24 mouse cellular contexts compared by ENCODE assay signal in genomic region chr9:58169426-58169825, GRCm38 (mm10). TPM values are rescaled to one million over a fixed set of nuclear protein-coding genes. Genes with fewer than 3 reads are reported as not detected.
DNase-seq lines count a peak whose midpoint lies in the region; ATAC-seq and TF ChIP-seq lines count a peak whose summit lies in the region.
"Had no signal": no experiment of that assay in that cellular context is flagged by ENCODE, and none has a peak within 500 bp of the region (broad histone marks: within the 10 kb centered on the region; RNA-seq: fewer than 3 reads in every experiment).

No protein-coding gene starts in this region.

- no peak overlapping the region for H3K9ac ChIP-seq in embryonic facial prominence, embryonic 12.5 days
- H3K9ac ChIP-seq in limb, embryonic 14.5 days (ENCODE audit: low read depth, low read length, severe bottlenecking): no peak overlapping the region
- no peak overlapping the region for H3K9ac ChIP-seq in heart, embryonic 12.5 days
- H3K9ac ChIP-seq: embryonic facial prominence, embryonic 13.5 days; hindbrain, embryonic 14.5 days; intestine, embryonic 15.5 days had no signal

- H3K4me2 ChIP-seq in embryonic facial prominence, embryonic 12.5 days (replicated peaks): no peak overlapping the region
- no peak overlapping the region for H3K4me2 ChIP-seq in limb, embryonic 14.5 days (replicated peaks; ENCODE audit: low read depth, low read length, severe bottlenecking)
- no peak overlapping the region for H3K4me2 ChIP-seq in heart, embryonic 12.5 days
- H3K4me2 ChIP-seq: embryonic facial prominence, embryonic 13.5 days; heart, embryonic 11.5 days; hindbrain, embryonic 14.5 days; intestine, embryonic 15.5 days had no signal

- H3K27me3 ChIP-seq in embryonic facial prominence, embryonic 12.5 days: no peaks in the 10 kb centered on the region
- H3K27me3 ChIP-seq in embryonic facial prominence, embryonic 10.5 days (replicated peaks; ENCODE audit: low read depth, poor library complexity, severe bottlenecking): no peaks in the 10 kb centered on the region
- H3K27me3 ChIP-seq in limb, embryonic 14.5 days (ENCODE audit: control insufficient read depth, insufficient read depth, low read length): no peaks in the 10 kb centered on the region
- H3K27me3 ChIP-seq in heart, embryonic 12.5 days (replicated peaks): no peaks in the 10 kb centered on the region
- H3K27me3 ChIP-seq: embryonic facial prominence, embryonic 13.5 days; intestine, embryonic 15.5 days had no signal

- TF ChIP-seq CTCF in layer of hippocampus, adult 2 months (conservative IDR thresholded peaks at IDR 0.05): no peak

- no peak for DNase-seq in embryonic facial prominence, embryonic 10.5 days (ENCODE audit: low spot score)
- DNase-seq in layer of hippocampus, adult 2 months (ENCODE audit: low spot score in 2 of 2): no peak
- no peak for DNase-seq in layer of hippocampus, adult 9-10 months (ENCODE audit: low spot score)
- peak; percentile 13 for DNase-seq in fat pad, adult 2 months (ENCODE audit: extremely low read depth, low read depth, low spot score)
- no peak for DNase-seq in limb, embryonic 14.5 days (ENCODE audit: low spot score)
- DNase-seq in urinary bladder, postnatal 25 days (ENCODE audit: low spot score): no peak
- DNase-seq: adrenal gland, postnatal 10 days; cerebellum, adult 2 months; cerebellum, postnatal 14 days; gastrocnemius, postnatal 10 days; heart, adult 2 months; kidney, adult 18-20 months had no signal

- ATAC-seq in embryonic facial prominence, embryonic 12.5 days (ENCODE audit: insufficient number of reproducible peaks, insufficient read depth, low FRiP score, low TSS enrichment): no peak
- ATAC-seq in limb, embryonic 14.5 days (ENCODE audit: low FRiP score, low read depth): 0 out of 2 replicates have a peak, but pooled peaks have one; percentile 1
- no peak for ATAC-seq in heart, embryonic 12.5 days (ENCODE audit: insufficient number of reproducible peaks, low FRiP score)
- ATAC-seq: intestine, embryonic 15.5 days had no signal

- no peak for TF ChIP-seq POLR2A in limb, embryonic 14.5 days (IDR thresholded peaks at IDR 0.05; ENCODE audit: borderline replicate concordance, extremely low read depth, insufficient read depth, insufficient read length)

- H3K36me3 ChIP-seq in embryonic facial prominence, embryonic 12.5 days: no peaks in the 10 kb centered on the region
- no peaks in the 10 kb centered on the region for H3K36me3 ChIP-seq in embryonic facial prominence, embryonic 10.5 days (replicated peaks)
- H3K36me3 ChIP-seq in limb, embryonic 14.5 days (ENCODE audit: control insufficient read depth, insufficient read depth, low read length): no peaks in the 10 kb centered on the region
- no peaks in the 10 kb centered on the region for H3K36me3 ChIP-seq in heart, embryonic 12.5 days
- H3K36me3 ChIP-seq: embryonic facial prominence, embryonic 13.5 days; hindbrain, embryonic 10.5 days; intestine, embryonic 15.5 days had no signal

- 66% methylated on average over 6 of the region's 6 CpGs for WGBS in embryonic facial prominence, embryonic 12.5 days
- 86% methylated on average over 6 of the region's 6 CpGs for WGBS in embryonic facial prominence, embryonic 10.5 days
- WGBS in limb, embryonic 14.5 days: 71% methylated on average over 6 of the region's 6 CpGs
- 70% methylated on average over 6 of the region's 6 CpGs for WGBS in heart, embryonic 12.5 days

- H3K27ac ChIP-seq in embryonic facial prominence, embryonic 12.5 days: peak overlapping the region; percentile 63; the same call in 1 of the 2 replicates
- no peak overlapping the region for H3K27ac ChIP-seq in embryonic facial prominence, embryonic 10.5 days (replicated peaks)
- peak overlapping the region; percentile 46 for H3K27ac ChIP-seq in layer of hippocampus, adult 2 months
- no peak overlapping the region for H3K27ac ChIP-seq in limb, embryonic 14.5 days (replicated peaks; ENCODE audit: low read depth, low read length)
- H3K27ac ChIP-seq in heart, embryonic 12.5 days (ENCODE audit: poor library complexity, severe bottlenecking): no peak overlapping the region
- H3K27ac ChIP-seq: embryonic facial prominence, embryonic 13.5 days; heart, adult 2 months; hindbrain, embryonic 14.5 days; intestine, embryonic 15.5 days had no signal

- peaks cover 13% of the 10 kb centered on the region for H3K4me1 ChIP-seq in embryonic facial prominence, embryonic 12.5 days
- H3K4me1 ChIP-seq in embryonic facial prominence, embryonic 10.5 days: peaks cover 14% of the 10 kb centered on the region
- H3K4me1 ChIP-seq in limb, embryonic 14.5 days (ENCODE audit: control insufficient read depth, insufficient read depth, low read length): peaks cover 2% of the 10 kb centered on the region; the same call in 1 of the 2 replicates
- peaks cover 6% of the 10 kb centered on the region for H3K4me1 ChIP-seq in heart, embryonic 12.5 days (replicated peaks)

- no peaks in the 10 kb centered on the region for H3K9me3 ChIP-seq in embryonic facial prominence, embryonic 12.5 days
- no peaks in the 10 kb centered on the region for H3K9me3 ChIP-seq in embryonic facial prominence, embryonic 10.5 days
- no peaks in the 10 kb centered on the region for H3K9me3 ChIP-seq in limb, embryonic 14.5 days (ENCODE audit: control insufficient read depth, low read length)
- 0 out of 2 replicates have a peak, but pooled peaks cover 3% of the 10 kb centered on the region for H3K9me3 ChIP-seq in heart, embryonic 12.5 days (replicated peaks)
- H3K9me3 ChIP-seq: intestine, embryonic 15.5 days had no signal

- H3K4me3 ChIP-seq in embryonic facial prominence, embryonic 12.5 days: no peak overlapping the region
- H3K4me3 ChIP-seq in embryonic facial prominence, embryonic 10.5 days: no peak overlapping the region
- H3K4me3 ChIP-seq in layer of hippocampus, adult 2 months: no peak overlapping the region
- H3K4me3 ChIP-seq in limb, embryonic 14.5 days (replicated peaks; ENCODE audit: low read length): no peak overlapping the region
- H3K4me3 ChIP-seq in heart, embryonic 12.5 days: no peak overlapping the region
- H3K4me3 ChIP-seq: embryonic facial prominence, embryonic 13.5 days; heart, adult 2 months; hindbrain, embryonic 10.5 days; intestine, embryonic 15.5 days had no signal

RNA-seq across cellular contexts. Expression of gene Islr, which starts 34.7 kb away (rescaled TPM):
- 88.0 and 95.6 TPM in 2 replicates for polyA plus RNA-seq in embryonic facial prominence, embryonic 12.5 days (2016; fragmentation: Nextera tagmentation; extraction: Ambion mirVana)
- 13.8 and 18.2 TPM in 2 replicates for polyA plus RNA-seq in embryonic facial prominence, embryonic 10.5 days (2016; fragmentation: Nextera tagmentation; extraction: Ambion mirVana)
- 10 to 100 TPM; 12.8 to 14.2 TPM for total RNA-seq in layer of hippocampus, adult 2 months (2021)
- polyA plus RNA-seq in limb, embryonic 14.5 days (2012; rRNA removed): 493 and 711 TPM in 2 replicates
- polyA plus RNA-seq in limb, embryonic 14.5 days (2014; fragmentation: Nextera tagmentation; extraction: Ambion mirVana): 143 and 153 TPM in 2 replicates
- polyA plus RNA-seq in heart, embryonic 12.5 days (2016; fragmentation: Nextera tagmentation; extraction: Ambion mirVana): 8.5 and 8.6 TPM in 2 replicates
- total RNA-seq: MEL had no signal

RNA-seq across cellular contexts. Expression of gene Islr2, which starts 34.7 kb away (rescaled TPM):
- 5.3 and 7.3 TPM in 2 replicates for polyA plus RNA-seq in embryonic facial prominence, embryonic 12.5 days (2016; fragmentation: Nextera tagmentation; extraction: Ambion mirVana)
- 1.5 and 2.2 TPM in 2 replicates for polyA plus RNA-seq in embryonic facial prominence, embryonic 10.5 days (2016; fragmentation: Nextera tagmentation; extraction: Ambion mirVana)
- 100 to 1,000 TPM; 134 to 136 TPM for total RNA-seq in layer of hippocampus, adult 2 months (2021)
- 12.2 and 24.8 TPM in 2 replicates for polyA plus RNA-seq in limb, embryonic 14.5 days (2012; rRNA removed)
- polyA plus RNA-seq in limb, embryonic 14.5 days (2014; fragmentation: Nextera tagmentation; extraction: Ambion mirVana): 1.7 and 2.7 TPM in 2 replicates
- polyA plus RNA-seq in heart, embryonic 12.5 days (2016; fragmentation: Nextera tagmentation; extraction: Ambion mirVana): 0.05 TPM in 1 of 2 replicates, not detected in the other
- total RNA-seq: common myeloid progenitor, adult 5-6 weeks had no signal

RNA-seq across cellular contexts. Expression of gene Ccdc33, which starts 50.8 kb away (rescaled TPM):
- polyA plus RNA-seq in embryonic facial prominence, embryonic 12.5 days (2016; fragmentation: Nextera tagmentation; extraction: Ambion mirVana): 0.13 and 0.50 TPM in 2 replicates
- polyA plus RNA-seq in embryonic facial prominence, embryonic 10.5 days (2016; fragmentation: Nextera tagmentation; extraction: Ambion mirVana): 0.36 and 0.56 TPM in 2 replicates
- under 1 TPM; 0.29 to 0.49 TPM for total RNA-seq in layer of hippocampus, adult 2 months (2021)
- 0.11 and 0.24 TPM in 2 replicates for polyA plus RNA-seq in limb, embryonic 14.5 days (2012; rRNA removed)
- 0.44 TPM in 1 of 2 replicates, not detected in the other for polyA plus RNA-seq in limb, embryonic 14.5 days (2014; fragmentation: Nextera tagmentation; extraction: Ambion mirVana)
- not detected in 2 replicates for polyA plus RNA-seq in heart, embryonic 12.5 days (2016; fragmentation: Nextera tagmentation; extraction: Ambion mirVana)
- total RNA-seq: common myeloid progenitor, adult 5-6 weeks; gastrocnemius, postnatal 10 days; gastrocnemius, postnatal 4 days; heart, adult 2 months; heart, postnatal 25 days; MEL had no signal
- polyA plus RNA-seq: C2C12; embryonic facial prominence, embryonic 13.5 days; heart, embryonic 11.5 days had no signal

Comparison
In these comparisons a context has a peak if more than half of its experiments do, and no peak if none do; other contexts are left out.
1. H3K27ac ChIP-seq: peak in embryonic facial prominence, embryonic 12.5 days (single experiment) and layer of hippocampus, adult 2 months (single experiment); none in embryonic facial prominence, embryonic 10.5 days (single experiment), limb, embryonic 14.5 days (single experiment) and heart, embryonic 12.5 days (single experiment).